Mouse (Mus musculus): Measurements from ENCODE around the gene 2310061I04Rik. TPM values are rescaled to one million over a fixed set of nuclear protein-coding genes. Genes with fewer than 3 reads are reported as not detected.

2310061I04Rik gene
- polyA plus RNA-seq, 1 experiment from 2014 or later: 22.7 TPM

- 6% methylated on average over 66 of the region's 66 CpGs for WGBS
- Histone ChIP-seq H3K9ac (ENCODE audit: low read length) (peak within 1 kb of the TSS; percentile 85), H3K36me3 (ENCODE audit: control insufficient read depth, insufficient read depth, low read length) (peaks cover 10% of the 10 kb centered on the region), H3K4me1 (ENCODE audit: control insufficient read depth, insufficient read depth, low read length) (peaks cover 8% of the 10 kb centered on the region), H3K9me3 (ENCODE audit: control insufficient read depth, low read length) (no peaks in the 10 kb centered on the region), H3K4me3 (ENCODE audit: low read depth, low read length) (peak within 1 kb of the TSS; percentile 95), H3K27ac (ENCODE audit: low read depth, low read length) (0 out of 2 replicates have a peak within 1 kb of the TSS, but pooled peaks have one; percentile 44), H3K4me2 (peak within 1 kb of the TSS; percentile 79), H3K27me3 (ENCODE audit: control insufficient read depth, insufficient read depth, low read length) (no peaks in the 10 kb centered on the region)
- DNase-seq (ENCODE audit: low spot score, missing footprints): peak; percentile 100
- peak; percentile 93 for ATAC-seq (ENCODE audit: low FRiP score)
These were observed 17.8 kb downstream of the 2310061I04Rik start, which contains the start of gene Dhx16 for GRCm38 (mm10) chr17:35879245-35880057. TSS of gene Dhx16 (plus strand) at chr17:35879819.

- Histone ChIP-seq H3K9me3 (ENCODE audit: control insufficient read depth, low read length) (peaks cover 5% of the 10 kb centered on the region), H3K9ac (ENCODE audit: low read length) (no peak overlapping the region), H3K27me3 (ENCODE audit: control insufficient read depth, insufficient read depth, low read length) (no peaks in the 10 kb centered on the region), H3K36me3 (ENCODE audit: control insufficient read depth, insufficient read depth, low read length) (peaks cover 20% of the 10 kb centered on the region), H3K4me2 (no peak overlapping the region), H3K4me3 (ENCODE audit: low read depth, low read length) (no peak overlapping the region), H3K4me1 (ENCODE audit: control insufficient read depth, insufficient read depth, low read length) (peaks cover 11% of the 10 kb centered on the region), H3K27ac (ENCODE audit: low read depth, low read length) (no peak overlapping the region)
- DNase-seq (ENCODE audit: low spot score, missing footprints) (no peak), ATAC-seq (ENCODE audit: low FRiP score) (no peak)
- 95% methylated on average over 6 of the region's 6 CpGs for WGBS
These were observed 22.5 kb downstream of the 2310061I04Rik start for GRCm38 (mm10) chr17:35874721-35875120.

- H3K27ac ChIP-seq (ENCODE audit: low read depth, low read length): no peak overlapping the region
- peak; percentile 49 for ATAC-seq (ENCODE audit: low FRiP score)
- peak; percentile 99 for DNase-seq (ENCODE audit: low spot score, missing footprints)
- H3K9ac ChIP-seq (ENCODE audit: low read length): no peak overlapping the region
- H3K36me3 ChIP-seq (ENCODE audit: control insufficient read depth, insufficient read depth, low read length): peaks cover 20% of the 10 kb centered on the region
- H3K27me3 ChIP-seq (ENCODE audit: control insufficient read depth, insufficient read depth, low read length): no peaks in the 10 kb centered on the region
- 28% methylated on average over 21 of the region's 21 CpGs for WGBS
- H3K4me3 ChIP-seq (ENCODE audit: low read depth, low read length): 0 out of 2 replicates have a peak overlapping the region, but pooled peaks have one; percentile 1
- peaks cover 17% of the 10 kb centered on the region for H3K4me1 ChIP-seq (ENCODE audit: control insufficient read depth, insufficient read depth, low read length)
- H3K9me3 ChIP-seq (ENCODE audit: control insufficient read depth, low read length): peaks cover 5% of the 10 kb centered on the region
- H3K4me2 ChIP-seq: no peak overlapping the region
These were observed 23.3 kb downstream of the 2310061I04Rik start for GRCm38 (mm10) chr17:35873774-35874519.

- Histone ChIP-seq H3K4me2 (peak overlapping the region; percentile 77), H3K27ac (ENCODE audit: low read depth, low read length) (no peak overlapping the region), H3K27me3 (ENCODE audit: control insufficient read depth, insufficient read depth, low read length) (no peaks in the 10 kb centered on the region), H3K4me1 (ENCODE audit: control insufficient read depth, insufficient read depth, low read length) (peaks cover 37% of the 10 kb centered on the region), H3K4me3 (ENCODE audit: low read depth, low read length) (peak overlapping the region; percentile 61; the same call in 1 of the 2 replicates), H3K9ac (ENCODE audit: low read length) (no peak overlapping the region; the same call in 1 of the 2 replicates), H3K9me3 (ENCODE audit: control insufficient read depth, low read length) (peaks cover 5% of the 10 kb centered on the region), H3K36me3 (ENCODE audit: control insufficient read depth, insufficient read depth, low read length) (peaks cover 20% of the 10 kb centered on the region)
- ATAC-seq (ENCODE audit: low FRiP score) (no peak), DNase-seq (ENCODE audit: low spot score, missing footprints) (peak; percentile 85)
- WGBS: 90% methylated on average over 8 of the region's 8 CpGs
These were observed 26.1 kb downstream of the 2310061I04Rik start for GRCm38 (mm10) chr17:35870884-35871696.

DNA sequence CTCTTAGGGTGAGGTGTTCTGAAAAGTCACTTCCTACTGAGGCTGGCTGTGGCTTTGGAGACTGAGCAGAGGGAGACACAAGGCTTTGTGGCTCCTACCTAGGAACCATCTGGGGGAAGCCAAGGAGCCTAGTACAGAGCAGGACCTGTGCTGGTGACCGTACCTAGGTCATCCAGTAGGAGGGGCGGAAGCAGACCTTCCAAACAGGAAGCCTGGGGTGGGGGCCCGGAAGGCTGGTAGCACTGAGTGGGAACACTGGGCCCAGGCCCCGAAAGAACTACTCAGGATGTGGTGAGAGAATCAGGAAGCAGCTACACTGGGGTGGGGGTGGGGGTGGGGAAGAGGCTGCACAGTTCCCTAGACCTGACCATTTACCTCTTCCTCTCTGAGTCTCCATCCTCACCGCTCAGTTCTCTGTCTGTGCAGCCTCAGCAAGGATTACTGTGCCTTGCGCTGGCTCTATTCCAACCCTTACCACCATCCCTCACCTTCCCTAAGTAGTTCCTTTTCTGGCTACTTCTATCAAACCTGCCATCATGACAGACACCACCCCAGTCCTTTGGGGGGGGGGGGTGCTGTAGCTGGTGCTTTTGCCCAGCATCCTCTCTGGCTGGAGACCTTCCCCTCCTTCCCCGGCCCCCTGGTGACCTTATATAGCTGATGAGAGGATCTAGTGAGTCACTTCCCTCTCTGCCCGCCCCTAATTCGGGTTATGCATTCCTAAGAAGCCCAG is 26.9 kb downstream of the 2310061I04Rik start:
- Histone ChIP-seq H3K27ac (ENCODE audit: low read depth, low read length) (0 out of 2 replicates have a peak overlapping the region, but pooled peaks have one; percentile 2), H3K36me3 (ENCODE audit: control insufficient read depth, insufficient read depth, low read length) (peaks cover 18% of the 10 kb centered on the region), H3K27me3 (ENCODE audit: control insufficient read depth, insufficient read depth, low read length) (no peaks in the 10 kb centered on the region), H3K9ac (ENCODE audit: low read length) (peak overlapping the region; percentile 92), H3K4me1 (ENCODE audit: control insufficient read depth, insufficient read depth, low read length) (peaks cover 37% of the 10 kb centered on the region), H3K4me2 (peak overlapping the region; percentile 77), H3K4me3 (ENCODE audit: low read depth, low read length) (peak overlapping the region; percentile 61), H3K9me3 (ENCODE audit: control insufficient read depth, low read length) (peaks cover 5% of the 10 kb centered on the region)
- DNase-seq (ENCODE audit: low spot score, missing footprints): peak; percentile 83
- ATAC-seq (ENCODE audit: low FRiP score): no peak
- WGBS: 81% methylated on average over 9 of the region's 9 CpGs

DNA sequence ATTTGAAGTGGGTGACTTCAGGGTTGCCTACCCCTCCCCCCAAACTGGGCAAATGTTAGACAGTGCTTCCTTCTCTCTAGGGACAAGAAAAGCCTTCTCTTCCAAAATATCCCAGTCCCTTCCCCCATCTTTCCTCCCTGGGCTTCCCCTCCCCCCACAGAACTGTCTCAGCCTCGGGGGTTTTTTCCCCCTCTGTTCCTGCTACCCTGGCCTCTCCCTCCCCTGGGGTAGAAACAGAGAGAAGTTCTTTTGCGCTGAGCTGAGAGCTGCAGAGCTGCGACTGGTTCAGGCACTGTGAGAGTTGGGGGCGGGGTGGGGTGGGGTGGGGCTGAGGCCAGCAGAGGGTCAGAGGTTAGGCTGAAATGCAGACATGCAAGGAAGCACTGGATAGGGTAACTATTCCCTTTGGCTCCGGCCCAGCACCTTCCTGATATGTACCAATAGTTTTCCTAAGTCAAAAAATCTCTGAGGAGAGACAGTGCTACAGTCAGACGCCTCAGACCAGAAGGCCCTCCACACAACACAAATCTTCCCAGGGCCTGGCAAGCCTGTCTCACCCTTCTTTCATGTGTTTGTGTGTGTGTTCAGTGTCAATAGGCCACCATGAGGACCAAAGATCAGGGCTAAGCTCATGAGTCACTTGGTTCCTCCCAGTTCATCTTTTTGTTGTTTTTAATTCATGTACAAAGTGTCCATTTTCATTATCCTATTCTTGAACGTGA is 27.7 kb downstream of the 2310061I04Rik start:
- peaks cover 5% of the 10 kb centered on the region for H3K9me3 ChIP-seq (ENCODE audit: control insufficient read depth, low read length)
- H3K4me2 ChIP-seq: peak overlapping the region; percentile 77
- H3K36me3 ChIP-seq (ENCODE audit: control insufficient read depth, insufficient read depth, low read length): peaks cover 14% of the 10 kb centered on the region
- H3K27ac ChIP-seq (ENCODE audit: low read depth, low read length): peak overlapping the region; percentile 2; the same call in 1 of the 2 replicates
- peaks cover 42% of the 10 kb centered on the region for H3K4me1 ChIP-seq (ENCODE audit: control insufficient read depth, insufficient read depth, low read length)
- H3K9ac ChIP-seq (ENCODE audit: low read length): peak overlapping the region; percentile 92
- H3K27me3 ChIP-seq (ENCODE audit: control insufficient read depth, insufficient read depth, low read length): no peaks in the 10 kb centered on the region
- whole genome bisulfite sequencing: 3% methylated on average over 7 of the region's 7 CpGs
- DNase-seq (ENCODE audit: low spot score, missing footprints) (peak; percentile 89), ATAC-seq (ENCODE audit: low FRiP score) (no peak)
- peak overlapping the region; percentile 61 for H3K4me3 ChIP-seq (ENCODE audit: low read depth, low read length)

GRCm38 (mm10) chr17:35868961-35869345 is 28.3 kb downstream of the 2310061I04Rik start:
- H3K9ac ChIP-seq (ENCODE audit: low read length): peak overlapping the region; percentile 92
- peaks cover 42% of the 10 kb centered on the region for H3K4me1 ChIP-seq (ENCODE audit: control insufficient read depth, insufficient read depth, low read length)
- no peaks in the 10 kb centered on the region for H3K27me3 ChIP-seq (ENCODE audit: control insufficient read depth, insufficient read depth, low read length)
- ATAC-seq (ENCODE audit: low FRiP score) (no peak), DNase-seq (ENCODE audit: low spot score, missing footprints) (peak; percentile 82)
- peak overlapping the region; percentile 77 for H3K4me2 ChIP-seq
- H3K9me3 ChIP-seq (ENCODE audit: control insufficient read depth, low read length): peaks cover 5% of the 10 kb centered on the region
- H3K27ac ChIP-seq (ENCODE audit: low read depth, low read length): no peak overlapping the region
- peaks cover 11% of the 10 kb centered on the region for H3K36me3 ChIP-seq (ENCODE audit: control insufficient read depth, insufficient read depth, low read length)
- 6% methylated on average over 7 of the region's 7 CpGs for WGBS
- peak overlapping the region; percentile 61 for H3K4me3 ChIP-seq (ENCODE audit: low read depth, low read length)

Measured in midbrain, embryonic 11.5 days (tissue).